Mouse (Mus musculus) MEL (cell line): Measurements from ENCODE around the gene Atp2a2.

Experiments
- BHLHE40 ChIP-seq: IDR thresholded peaks from 2 replicates; pipeline ENCODE4 v1.6.1; 2012; ENCODE audit warnings: low read depth, mild to moderate bottlenecking, inconsistent platforms, low read length, improper control_type of control experiment, borderline replicate concordance
- CTCF ChIP-seq, 3 experiments: IDR thresholded peaks in 2 of 3; conservative IDR thresholded peaks in 1 of 3; 2 replicates each; pipeline ENCODE4 v1.5.1; 2011 to 2012; ENCODE audit warnings: low read length in 3 of 3, low read depth in 2 of 3, mild to moderate bottlenecking in 2 of 3, improper control_type of control experiment in 1 of 3, inconsistent platforms in 1 of 3, mixed read lengths in 1 of 3, moderate library complexity in 1 of 3; ENCODE audit not compliant: control insufficient read depth in 1 of 3, insufficient read depth in 1 of 3, poor library complexity in 1 of 3, severe bottlenecking in 1 of 3
- ELF1 ChIP-seq: IDR thresholded peaks from 2 replicates; pipeline ENCODE4 v1.6.1; 2014; ENCODE audit warnings: low read depth, mild to moderate bottlenecking, inconsistent platforms, low read length, improper control_type of control experiment, moderate library complexity
- GATA1 ChIP-seq: IDR thresholded peaks from 2 replicates; pipeline ENCODE4 v1.6.1; 2011; ENCODE audit warnings: low read depth, low read length, improper control_type of control experiment
- MAFK ChIP-seq: IDR thresholded peaks from 2 replicates; pipeline ENCODE4 v1.6.1; 2011; ENCODE audit warnings: low read depth, mild to moderate bottlenecking, low read length, improper control_type of control experiment, borderline replicate concordance
- MAX ChIP-seq: IDR thresholded peaks from 2 replicates; pipeline ENCODE4 v1.6.1; 2011; ENCODE audit warnings: low read length, improper control_type of control experiment
- TBP ChIP-seq: IDR thresholded peaks from 2 replicates; pipeline ENCODE4 v1.8.0; 2011; ENCODE audit warnings: low read depth, low read length, improper control_type of control experiment
- ZKSCAN1 ChIP-seq: IDR thresholded peaks from 2 replicates; pipeline ENCODE4 v1.6.1; 2012; ENCODE audit warnings: low read depth, mild to moderate bottlenecking, inconsistent platforms, low read length, improper control_type of control experiment, moderate library complexity

DNA sequence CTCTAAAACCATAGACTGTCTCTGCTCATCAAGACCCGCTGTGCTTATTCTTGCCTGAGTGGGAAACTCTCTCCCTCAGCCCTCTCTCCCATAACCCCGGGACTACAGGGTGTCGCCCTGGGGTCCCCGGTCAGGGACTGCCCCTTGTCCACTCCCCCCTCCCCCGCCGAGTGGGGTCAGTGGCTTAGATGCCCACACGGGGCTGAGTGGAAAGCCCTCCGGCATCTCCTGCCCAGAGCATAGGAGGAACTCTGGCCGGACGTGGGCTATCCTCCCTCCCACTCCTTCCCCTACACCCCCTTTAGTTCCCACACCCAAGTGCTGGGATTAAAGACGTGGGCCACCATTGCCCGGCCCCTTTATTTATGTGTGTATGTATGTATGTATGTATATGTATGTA, 86.6 kb downstream of the Atp2a2 start:
- TF ChIP-seq TBP (no peak), CTCF (IDR thresholded peaks at IDR 0.05 in 2 of 3, conservative IDR thresholded peaks at IDR 0.05 in 1 of 3; ENCODE audit: control insufficient read depth in 1 of 3, insufficient read depth in 1 of 3, low read depth in 2 of 3, low read length in 3 of 3, poor library complexity in 1 of 3, severe bottlenecking in 1 of 3) (no peak), MAFK (no peak), MAX (no peak), BHLHE40 (no peak), ZKSCAN1 (no peak), GATA1 (no peak), ELF1 (no peak)
